7 mouse cellular contexts compared by ENCODE assay signal in the genomic region with DNA sequence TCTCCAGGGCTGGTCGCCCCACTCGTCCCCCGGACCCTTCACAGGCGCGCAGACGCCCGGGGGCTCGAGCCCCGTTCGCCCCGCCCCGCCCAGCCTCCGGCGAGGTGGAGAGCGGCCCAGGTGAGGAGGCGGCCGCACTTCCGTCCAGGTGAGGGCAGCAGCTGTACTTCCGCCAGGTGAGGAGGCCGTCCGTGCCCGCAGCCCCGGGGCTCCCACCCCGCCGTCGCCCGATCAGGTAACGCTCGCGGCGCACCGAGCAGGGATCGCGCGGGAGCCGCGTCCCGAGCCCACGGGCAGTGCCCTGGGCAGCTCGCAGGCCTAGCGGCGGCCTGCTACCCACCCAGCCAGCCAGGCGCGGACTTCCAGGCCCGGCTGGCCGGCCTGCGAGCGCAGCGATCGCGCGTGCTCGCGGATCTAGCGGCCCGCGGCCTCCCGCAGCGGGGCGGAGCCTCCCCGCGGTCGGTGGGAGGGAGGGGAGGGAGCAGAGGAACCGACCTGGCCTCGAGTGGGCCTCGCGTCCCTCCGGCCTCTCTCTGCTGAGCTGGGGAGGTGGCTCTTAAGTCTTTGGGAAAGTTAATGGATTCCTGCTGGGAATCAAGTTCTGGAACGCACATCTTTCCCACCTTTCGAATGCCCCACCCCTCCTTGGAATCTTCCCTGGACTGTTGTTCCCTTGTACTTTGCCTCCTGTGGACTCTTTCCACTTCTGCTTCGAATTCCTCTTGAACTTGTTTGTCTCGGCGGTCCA. TPM values are rescaled to one million over a fixed set of nuclear protein-coding genes. Genes with fewer than 3 reads are reported as not detected.
DNase-seq lines count a peak whose midpoint lies in the region; ATAC-seq lines count a peak whose summit lies in the region.

TSS of gene Patj (plus strand) at position 96 of the 748 bp plus-strand sequence.

- H3K9ac ChIP-seq in embryonic facial prominence, embryonic 13.5 days: peak within 1 kb of the TSS; percentile 99
- peak within 1 kb of the TSS; percentile 99 for H3K9ac ChIP-seq in limb, embryonic 11.5 days (ENCODE audit: low read length)
- peak within 1 kb of the TSS; percentile 98 for H3K9ac ChIP-seq in midbrain, embryonic 13.5 days (replicated peaks)

- under 1% methylated on average over 73 of the region's 73 CpGs for WGBS in embryonic facial prominence, embryonic 13.5 days
- WGBS in limb, embryonic 11.5 days: under 1% methylated on average over 64 of the region's 73 CpGs
- WGBS in midbrain, embryonic 13.5 days: 1% methylated on average over 48 of the region's 73 CpGs

- H3K4me1 ChIP-seq in embryonic facial prominence, embryonic 13.5 days: no peaks in the 10 kb centered on the region
- no peaks in the 10 kb centered on the region for H3K4me1 ChIP-seq in limb, embryonic 11.5 days (ENCODE audit: control insufficient read depth, insufficient read depth, low read length)
- peaks cover 4% of the 10 kb centered on the region; the same call in 1 of the 2 replicates for H3K4me1 ChIP-seq in midbrain, embryonic 13.5 days (replicated peaks)

- peak within 1 kb of the TSS; percentile 71 for H3K4me2 ChIP-seq in embryonic facial prominence, embryonic 13.5 days
- H3K4me2 ChIP-seq in limb, embryonic 11.5 days (ENCODE audit: low read depth, severe bottlenecking): peak within 1 kb of the TSS; percentile 84
- H3K4me2 ChIP-seq in midbrain, embryonic 13.5 days (replicated peaks): peak within 1 kb of the TSS; percentile 91

- peak; percentile 86 for ATAC-seq in embryonic facial prominence, embryonic 13.5 days (ENCODE audit: insufficient number of reproducible peaks, insufficient read depth, low FRiP score, low TSS enrichment, low read depth)
- ATAC-seq in limb, embryonic 11.5 days (ENCODE audit: insufficient number of reproducible peaks, low FRiP score, low TSS enrichment, low read depth): peak; percentile 74; the same call in 1 of the 2 replicates
- peak; percentile 94 for ATAC-seq in midbrain, embryonic 13.5 days

- peak within 1 kb of the TSS; percentile 83 for H3K4me3 ChIP-seq in embryonic facial prominence, embryonic 13.5 days
- H3K4me3 ChIP-seq in limb, embryonic 11.5 days (ENCODE audit: low read depth, low read length): peak within 1 kb of the TSS; percentile 67
- H3K4me3 ChIP-seq in midbrain, embryonic 13.5 days (replicated peaks): peak within 1 kb of the TSS; percentile 77

- no peaks in the 10 kb centered on the region for H3K27me3 ChIP-seq in embryonic facial prominence, embryonic 13.5 days
- no peaks in the 10 kb centered on the region for H3K27me3 ChIP-seq in limb, embryonic 11.5 days (ENCODE audit: control insufficient read depth, insufficient read depth, low read length)
- no peaks in the 10 kb centered on the region for H3K27me3 ChIP-seq in midbrain, embryonic 13.5 days

- peak within 1 kb of the TSS; percentile 91 for H3K27ac ChIP-seq in embryonic facial prominence, embryonic 13.5 days
- H3K27ac ChIP-seq in limb, embryonic 11.5 days (replicated peaks; ENCODE audit: low read depth, low read length): peak within 1 kb of the TSS; percentile 47; the same call in 1 of the 2 replicates
- H3K27ac ChIP-seq in midbrain, embryonic 13.5 days: peak within 1 kb of the TSS; percentile 70

- H3K9me3 ChIP-seq in embryonic facial prominence, embryonic 13.5 days: no peaks in the 10 kb centered on the region
- no peaks in the 10 kb centered on the region for H3K9me3 ChIP-seq in limb, embryonic 11.5 days (ENCODE audit: control insufficient read depth, low read length)
- H3K9me3 ChIP-seq in midbrain, embryonic 13.5 days: no peaks in the 10 kb centered on the region

- peak; percentile 80 for DNase-seq in adrenal gland, postnatal 14 days
- no peak for DNase-seq in heart, adult 8-10 months (ENCODE audit: low spot score)
- peak; percentile 70 to 77 for DNase-seq in kidney, adult 8-10 months
- DNase-seq in limb, embryonic 11.5 days (ENCODE audit: low spot score): peak; percentile 69
- peak; percentile 11 for DNase-seq in spleen, adult 12 weeks (ENCODE audit: low spot score)

- no peaks in the 10 kb centered on the region for H3K36me3 ChIP-seq in embryonic facial prominence, embryonic 13.5 days
- H3K36me3 ChIP-seq in limb, embryonic 11.5 days (ENCODE audit: control insufficient read depth, insufficient read depth, low read length): no peaks in the 10 kb centered on the region
- H3K36me3 ChIP-seq in midbrain, embryonic 13.5 days: no peaks in the 10 kb centered on the region

RNA-seq across cellular contexts. Expression of gene Patj, which starts in this region (rescaled TPM):
- total RNA-seq in adrenal gland, postnatal 14 days (2021): 5.3 and 7.4 TPM in 2 replicates
- polyA plus RNA-seq in embryonic facial prominence, embryonic 13.5 days (2015; fragmentation: Nextera tagmentation; extraction: Ambion mirVana): 12.9 and 14.8 TPM in 2 replicates
- total RNA-seq in heart, adult 8-10 months (2022): 10 to 100 TPM; 11.1 to 18.5 (median 13.2) TPM
- polyA plus RNA-seq in limb, embryonic 11.5 days (2014; fragmentation: Nextera tagmentation; extraction: Ambion mirVana): 19.4 and 20.8 TPM in 2 replicates
- polyA plus RNA-seq in midbrain, embryonic 13.5 days (2015; fragmentation: Nextera tagmentation; extraction: Ambion mirVana): 6.0 and 7.5 TPM in 2 replicates
